Mouse (Mus musculus) neural tube, embryonic 11.5 days (tissue): ENCODE results near the gene Kalrn. TPM values are rescaled to one million over a fixed set of nuclear protein-coding genes. Genes with fewer than 3 reads are reported as not detected.

ENCODE experiments used
- ATAC-seq: fragments of 200-750 bp; cut with Nextera tagmentation; 2 replicates; pipeline ENCODE4 v1.8.0; 2017; ENCODE audit warnings: moderate number of reproducible peaks, mild to moderate bottlenecking, moderate TSS enrichment, moderate library complexity; ENCODE audit not compliant: insufficient read depth, low FRiP score, low TSS enrichment
- DNase-seq: peaks from one replicate; pipeline ENCODE4 v3.0.0-alpha.2; 2015; ENCODE audit warnings: low spot score
- H3K27ac ChIP-seq: fragments of 300-500 bp; sonication (generic); 2 replicates; pipeline ENCODE4 v1.5.1; 2014; ENCODE audit warnings: low read depth, mild to moderate bottlenecking, low read length
- H3K27me3 ChIP-seq: fragments of 300-500 bp; sonication (generic); 2 replicates; pipeline ENCODE4 v1.6.1; 2014; ENCODE audit warnings: mild to moderate bottlenecking, low read length, mixed read lengths; ENCODE audit not compliant: control insufficient read depth, insufficient read depth
- H3K36me3 ChIP-seq: fragments of 300-500 bp; sonication (generic); 2 replicates; pipeline ENCODE4 v1.6.1; 2014; ENCODE audit warnings: mild to moderate bottlenecking, low read length, moderate library complexity, mixed read lengths; ENCODE audit not compliant: control insufficient read depth, insufficient read depth
- H3K4me1 ChIP-seq: fragments of 300-500 bp; sonication (generic); 2 replicates; pipeline ENCODE4 v1.6.1; 2014; ENCODE audit warnings: low read length, mixed read lengths; ENCODE audit not compliant: control insufficient read depth, insufficient read depth
- H3K4me2 ChIP-seq: fragments of 300-500 bp; sonication (generic); 2 replicates; pipeline ENCODE4 v1.6.1; 2014; ENCODE audit warnings: low read depth, mild to moderate bottlenecking, moderate library complexity
- H3K4me3 ChIP-seq: fragments of 300-500 bp; sonication (generic); 2 replicates; pipeline ENCODE4 v1.5.1; 2014; ENCODE audit warnings: low read depth, low read length
- H3K9ac ChIP-seq: fragments of 300-500 bp; sonication (generic); 2 replicates; pipeline ENCODE4 v1.6.1; 2014; ENCODE audit warnings: mild to moderate bottlenecking, low read length
- H3K9me3 ChIP-seq: fragments of 300-500 bp; sonication (generic); 2 replicates; pipeline ENCODE4 v1.6.1; 2016; ENCODE audit warnings: low read length; ENCODE audit not compliant: control insufficient read depth
- WGBS: fragments of 180-500 bp; shearing (Covaris S2); extraction: QIAGEN DNeasy Blood & Tissue Kit; methylation state at CpG from one replicate; pipeline ENCODE4 v1.1.7; 2014; 5-methylcytosine and 5-hydroxymethylcytosine counted together
- polyA plus RNA-seq: library from polyadenylated mRNA; unstranded; fragments of >200 nt; fragmentation: Nextera tagmentation; extraction: Ambion mirVana; gene quantifications from 2 replicates; pipeline ENCODE4 v1.2.1, GENCODE M21; 2014

Kalrn gene
- polyA plus RNA-seq, 1 experiment from 2014 or later, result 17.6 TPM

DNA sequence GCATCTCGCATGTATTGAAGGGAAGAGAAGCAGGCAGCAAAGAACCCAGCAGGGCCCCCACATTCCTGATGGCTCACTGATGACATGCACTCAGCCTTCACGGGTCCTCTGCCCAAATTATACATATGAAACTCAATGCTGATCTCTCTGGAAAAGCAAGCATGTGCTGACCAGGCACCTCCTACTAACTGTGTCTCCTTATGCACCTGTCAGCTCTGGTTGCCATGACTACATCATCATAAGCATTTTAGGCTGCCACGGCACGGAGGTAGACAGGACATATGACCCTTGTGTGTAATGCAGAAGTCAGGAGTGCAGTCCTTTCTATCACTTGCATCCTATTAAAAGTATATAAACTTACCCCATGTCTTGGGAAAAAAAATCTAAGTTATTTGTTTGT is 29.6 kb downstream of the Kalrn start:
- H3K4me3 ChIP-seq, result no peak overlapping the region
- H3K4me1 ChIP-seq, result no peaks in the 10 kb centered on the region; the same call in 1 of the 2 replicates
- H3K9me3 ChIP-seq, result no peaks in the 10 kb centered on the region
- H3K27ac ChIP-seq, result no peak overlapping the region
- no peaks in the 10 kb centered on the region; the same call in 1 of the 2 replicates for H3K36me3 ChIP-seq
- no peak for ATAC-seq
- no peak overlapping the region for H3K9ac ChIP-seq
- no peak overlapping the region for H3K4me2 ChIP-seq
- no peaks in the 10 kb centered on the region for H3K27me3 ChIP-seq
- DNase-seq, result no peak
- WGBS, result 73% methylated on average over 4 of the region's 4 CpGs

DNA sequence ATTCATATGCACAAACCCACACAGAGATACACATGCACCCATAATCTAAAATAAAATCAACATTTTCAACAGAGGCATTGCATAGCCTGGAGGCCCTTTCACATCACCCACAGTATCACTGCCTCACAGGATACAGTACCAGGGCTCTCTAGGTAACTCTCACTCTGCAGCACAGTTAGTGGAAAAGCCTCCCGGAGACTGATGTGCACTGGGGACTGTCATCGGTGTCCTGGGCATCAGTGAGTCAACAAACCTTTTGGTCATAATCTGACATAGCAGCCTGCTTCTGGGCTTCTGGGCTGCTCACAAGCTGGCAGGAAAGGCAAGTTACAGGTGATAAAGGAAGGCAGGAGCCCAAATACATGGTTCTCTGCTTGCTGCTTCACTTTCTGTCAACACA is 31.0 kb downstream of the Kalrn start:
- DNase-seq (no peak), ATAC-seq (no peak)
- Histone ChIP-seq H3K4me1 (no peaks in the 10 kb centered on the region; the same call in 1 of the 2 replicates), H3K9me3 (no peaks in the 10 kb centered on the region), H3K36me3 (no peaks in the 10 kb centered on the region; the same call in 1 of the 2 replicates), H3K27ac (no peak overlapping the region), H3K4me3 (no peak overlapping the region), H3K9ac (no peak overlapping the region), H3K27me3 (no peaks in the 10 kb centered on the region), H3K4me2 (no peak overlapping the region)
- WGBS, result 98% methylated on average over 2 of the region's 2 CpGs

DNA sequence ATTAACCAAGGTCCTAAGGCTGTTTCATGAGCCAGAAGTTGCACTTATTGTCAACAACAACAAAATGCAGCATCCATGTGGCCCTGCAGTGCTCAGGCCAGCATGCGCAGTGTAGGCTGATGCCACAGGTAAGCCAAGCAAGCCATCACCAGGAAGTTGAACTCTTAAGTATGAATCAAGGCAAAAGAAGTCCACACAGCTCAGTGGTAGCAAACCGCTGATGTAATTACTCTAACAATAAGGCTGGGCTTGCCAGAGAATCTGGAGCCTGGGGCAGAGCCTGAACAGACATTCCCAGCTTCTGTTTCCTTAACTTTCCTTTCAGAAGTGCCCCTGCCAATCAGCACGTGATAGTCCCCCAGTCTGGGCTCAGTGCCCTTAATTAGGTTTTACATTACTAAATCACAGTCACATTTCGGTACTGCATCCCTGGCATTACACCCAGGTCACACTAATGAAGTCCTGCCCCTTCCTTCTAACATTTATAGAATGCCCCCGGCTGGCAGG is 34.6 kb downstream of the Kalrn start:
- Histone ChIP-seq H3K4me2 (no peak overlapping the region), H3K27ac (no peak overlapping the region), H3K27me3 (no peaks in the 10 kb centered on the region), H3K36me3 (no peaks in the 10 kb centered on the region), H3K4me3 (no peak overlapping the region), H3K4me1 (0 out of 2 replicates have a peak, but pooled peaks cover 2% of the 10 kb centered on the region), H3K9ac (no peak overlapping the region), H3K9me3 (no peaks in the 10 kb centered on the region)
- ATAC-seq (no peak), DNase-seq (no peak)
- 83% methylated on average over 5 of the region's 5 CpGs for WGBS

DNA sequence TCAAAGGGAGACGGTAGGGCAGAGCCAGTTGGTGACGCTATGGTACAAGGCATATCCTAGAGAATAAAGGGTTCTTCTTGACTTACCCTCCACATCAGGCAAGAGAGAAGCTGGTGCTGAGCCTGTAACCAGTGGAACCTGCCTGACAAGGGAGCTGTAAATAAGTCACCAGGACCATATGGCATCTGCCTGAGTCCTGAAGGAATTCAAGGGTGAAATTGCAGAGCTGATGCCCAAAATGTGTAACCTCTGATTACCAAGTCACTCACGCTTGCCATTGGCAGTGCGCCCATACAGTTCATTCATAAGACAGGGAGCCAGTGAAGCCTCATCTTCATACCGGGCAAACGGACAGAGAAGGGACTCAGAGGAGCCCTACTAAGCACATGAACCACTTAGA is 37.0 kb downstream of the Kalrn start:
- H3K4me1 ChIP-seq, result 0 out of 2 replicates have a peak, but pooled peaks cover 2% of the 10 kb centered on the region
- DNase-seq (no peak), ATAC-seq (no peak)
- no peak overlapping the region for H3K4me3 ChIP-seq
- H3K4me2 ChIP-seq, result no peak overlapping the region
- 87% methylated on average over 6 of the region's 6 CpGs for WGBS
- H3K27me3 ChIP-seq, result no peaks in the 10 kb centered on the region
- H3K36me3 ChIP-seq, result no peaks in the 10 kb centered on the region
- H3K9me3 ChIP-seq, result no peaks in the 10 kb centered on the region
- no peak overlapping the region for H3K27ac ChIP-seq
- no peak overlapping the region for H3K9ac ChIP-seq

DNA sequence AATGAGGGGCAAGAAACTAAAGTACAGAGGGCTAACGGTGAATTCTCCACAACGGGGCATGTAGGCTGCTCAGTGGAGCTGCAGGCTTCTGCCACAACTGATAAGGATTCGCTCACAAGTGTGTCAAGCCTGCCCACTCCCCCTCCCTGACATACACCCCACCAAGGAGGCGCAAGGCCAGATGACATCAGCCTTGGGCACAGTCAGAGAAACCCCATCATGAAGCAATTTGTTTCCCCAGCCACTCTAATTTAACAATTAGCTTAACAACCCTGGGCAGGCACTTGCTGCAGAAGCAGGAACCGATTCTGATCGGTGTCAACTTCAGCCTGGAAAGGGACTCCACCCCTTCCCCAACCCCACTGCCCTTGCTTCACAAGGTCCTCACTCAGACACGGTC is 38.2 kb downstream of the Kalrn start:
- H3K9ac ChIP-seq, result no peak overlapping the region
- no peak overlapping the region for H3K4me2 ChIP-seq
- H3K4me1 ChIP-seq, result 0 out of 2 replicates have a peak, but pooled peaks cover 2% of the 10 kb centered on the region
- H3K27me3 ChIP-seq, result no peaks in the 10 kb centered on the region
- ATAC-seq (no peak), DNase-seq (no peak)
- 58% methylated on average over 7 of the region's 7 CpGs for WGBS
- no peaks in the 10 kb centered on the region for H3K36me3 ChIP-seq
- no peak overlapping the region for H3K4me3 ChIP-seq
- no peak overlapping the region for H3K27ac ChIP-seq
- H3K9me3 ChIP-seq, result no peaks in the 10 kb centered on the region

DNA sequence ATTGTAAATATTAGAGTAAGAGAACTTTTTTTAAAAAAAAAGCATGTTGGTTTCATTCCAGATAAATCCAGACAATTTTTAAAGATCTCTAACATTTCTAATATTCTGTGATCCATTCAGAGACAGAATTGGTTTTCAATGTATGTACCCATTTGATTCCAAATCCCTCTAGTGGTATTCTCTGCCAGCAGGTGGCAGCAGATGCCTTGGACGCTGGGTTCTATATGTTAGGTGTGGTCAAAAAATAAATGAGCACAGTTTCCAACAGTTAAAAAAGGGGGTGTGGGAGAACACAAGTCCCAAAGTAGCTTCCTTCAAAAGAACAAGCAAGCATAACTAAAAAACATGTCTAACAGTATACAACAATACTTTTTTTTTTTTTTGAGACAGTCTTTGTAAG is 41.8 kb downstream of the Kalrn start:
- DNase-seq (peak; percentile 49), ATAC-seq (no peak)
- no peak overlapping the region for H3K4me3 ChIP-seq
- H3K36me3 ChIP-seq, result no peaks in the 10 kb centered on the region
- H3K4me1 ChIP-seq, result 0 out of 2 replicates have a peak, but pooled peaks cover 2% of the 10 kb centered on the region
- no peak overlapping the region for H3K9ac ChIP-seq
- H3K27me3 ChIP-seq, result no peaks in the 10 kb centered on the region
- no peak overlapping the region for H3K4me2 ChIP-seq
- H3K27ac ChIP-seq, result no peak overlapping the region
- no peaks in the 10 kb centered on the region for H3K9me3 ChIP-seq
- WGBS, result 5% methylated on average over 1 of the region's 1 CpGs

DNA sequence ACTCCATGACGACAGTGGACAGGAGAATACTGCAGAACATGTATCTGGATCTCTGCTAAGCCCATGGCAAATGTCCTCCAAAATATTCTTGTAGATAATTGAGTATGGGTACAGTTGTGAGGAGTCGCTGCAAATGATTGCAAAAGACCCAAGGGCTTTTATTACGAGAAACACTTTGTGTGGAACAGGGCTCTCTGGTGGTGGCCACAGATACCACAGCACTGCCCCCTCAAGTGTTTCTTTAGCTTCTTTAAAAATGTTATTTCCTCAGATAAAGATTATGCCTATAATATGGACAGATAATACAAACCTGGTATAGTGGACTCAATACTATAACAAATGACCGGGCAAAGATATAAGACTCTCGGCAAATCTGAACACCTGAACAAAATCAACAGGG is 43.3 kb downstream of the Kalrn start:
- Histone ChIP-seq H3K9me3 (no peaks in the 10 kb centered on the region), H3K9ac (no peak overlapping the region), H3K27ac (no peak overlapping the region), H3K4me3 (no peak overlapping the region), H3K4me2 (no peak overlapping the region), H3K27me3 (no peaks in the 10 kb centered on the region), H3K4me1 (no peaks in the 10 kb centered on the region), H3K36me3 (no peaks in the 10 kb centered on the region)
- 92% methylated on average over 5 of the region's 5 CpGs for WGBS
- DNase-seq (no peak), ATAC-seq (no peak)

DNA sequence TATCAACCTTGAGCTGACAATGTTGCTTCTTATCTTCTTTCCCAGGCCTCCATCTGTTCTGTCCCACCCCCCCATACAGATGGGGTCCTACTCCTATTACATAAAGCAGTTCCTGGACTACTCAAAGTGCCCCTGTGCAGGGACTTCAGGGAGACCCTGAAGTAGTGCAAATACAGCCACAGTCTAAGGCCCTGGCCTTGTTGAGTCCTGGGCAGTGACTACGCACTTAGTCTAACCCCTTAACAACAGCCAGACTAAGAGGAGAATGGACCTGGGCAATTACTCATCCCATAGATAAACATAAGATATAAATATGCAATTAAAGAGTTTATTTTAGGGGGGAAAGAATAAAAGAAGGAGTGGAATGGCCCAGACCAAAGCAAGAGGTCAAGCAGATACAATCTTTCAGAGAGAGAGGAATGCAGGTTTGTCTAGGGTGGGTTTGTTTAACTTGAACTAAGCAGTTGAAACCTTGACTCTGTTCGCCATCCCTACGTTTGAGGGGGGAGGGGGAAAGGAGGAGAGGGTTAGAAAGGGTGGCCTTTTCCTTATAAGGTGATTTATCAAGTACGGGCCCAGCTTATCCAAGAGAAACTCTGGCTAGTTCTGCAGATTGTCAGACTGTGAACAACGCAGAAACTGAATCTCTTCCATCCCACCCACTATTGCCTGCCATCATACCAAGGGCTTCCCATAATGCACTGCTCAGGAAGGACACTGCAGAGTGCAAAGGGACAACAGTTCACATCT is 44.9 kb downstream of the Kalrn start:
- DNase-seq (no peak), ATAC-seq (no peak)
- no peak overlapping the region for H3K9ac ChIP-seq
- no peak overlapping the region for H3K27ac ChIP-seq
- no peaks in the 10 kb centered on the region for H3K4me1 ChIP-seq
- no peaks in the 10 kb centered on the region for H3K9me3 ChIP-seq
- 76% methylated on average over 5 of the region's 5 CpGs for WGBS
- no peak overlapping the region for H3K4me3 ChIP-seq
- H3K36me3 ChIP-seq, result no peaks in the 10 kb centered on the region
- H3K27me3 ChIP-seq, result no peaks in the 10 kb centered on the region
- H3K4me2 ChIP-seq, result no peak overlapping the region

DNA sequence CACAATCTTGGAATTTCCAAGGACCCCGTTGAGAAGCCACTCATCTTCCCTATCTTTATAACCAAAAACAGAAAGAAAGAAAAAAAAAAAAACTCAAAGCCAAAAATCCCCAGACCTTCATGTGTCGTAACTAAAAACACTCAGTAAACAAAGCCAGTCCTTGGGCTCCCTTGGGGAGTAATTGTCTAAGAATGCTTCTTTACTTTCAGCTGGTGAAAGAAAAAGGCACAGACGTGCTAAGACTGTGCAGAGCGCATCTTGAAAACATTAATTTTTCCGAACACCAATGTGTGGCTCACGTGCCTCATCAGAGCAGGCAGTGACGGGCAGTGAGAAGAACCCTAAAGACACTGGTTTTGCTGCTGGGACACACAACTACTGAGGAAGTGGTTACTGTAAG is 47.0 kb downstream of the Kalrn start:
- ATAC-seq (no peak), DNase-seq (no peak)
- H3K9me3 ChIP-seq, result no peaks in the 10 kb centered on the region
- 71% methylated on average over 7 of the region's 7 CpGs for WGBS
- H3K27me3 ChIP-seq, result no peaks in the 10 kb centered on the region
- H3K4me3 ChIP-seq, result no peak overlapping the region
- H3K4me2 ChIP-seq, result no peak overlapping the region
- no peaks in the 10 kb centered on the region for H3K4me1 ChIP-seq
- no peak overlapping the region for H3K27ac ChIP-seq
- H3K9ac ChIP-seq, result no peak overlapping the region
- H3K36me3 ChIP-seq, result no peaks in the 10 kb centered on the region
